Mouse (Mus musculus) ES-Bruce4 (cell line): ENCODE results near the gene Xrn2.

Source experiments
- CTCF ChIP-seq: IDR thresholded peaks from one replicate; pipeline ENCODE4 v1.8.1; 2011; ENCODE audit warnings: low read depth, low read length
- EP300 ChIP-seq: IDR thresholded peaks from 2 replicates; pipeline ENCODE4 v1.6.1; 2011; ENCODE audit warnings: low read depth, low read length; ENCODE audit not compliant: insufficient read depth
- POLR2A ChIP-seq: IDR thresholded peaks from one replicate; pipeline ENCODE4 v1.8.1; 2011; ENCODE audit warnings: low read length; ENCODE audit not compliant: insufficient read depth

DNA sequence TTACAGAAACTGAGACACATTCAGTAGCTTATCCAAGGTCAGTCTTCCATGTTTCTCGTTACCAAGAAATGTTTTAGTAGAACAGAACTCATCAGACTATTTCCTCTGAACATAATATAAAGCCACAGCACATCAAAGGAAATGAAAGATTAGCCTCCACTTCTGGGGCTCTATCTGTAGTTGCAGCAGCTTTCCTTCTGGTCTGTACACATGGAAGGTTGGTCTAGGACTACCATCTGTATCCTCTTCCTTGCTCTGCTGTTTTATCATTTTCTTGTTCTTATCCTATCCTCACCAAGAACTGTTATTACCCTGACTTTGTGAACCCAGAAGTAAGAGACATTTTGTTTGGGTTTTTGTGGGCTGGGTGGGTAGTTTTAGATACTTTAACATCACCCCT, 57.5 kb downstream of the Xrn2 start:
- TF ChIP-seq CTCF (no peak), POLR2A (no peak), EP300 (no peak)
